Mouse (Mus musculus): ENCODE data around the gene Sytl2.

Gene Sytl2

GRCm38 (mm10) chr7:90355995-90356394 is 53.9 kb downstream of the Sytl2 start:
- in situ Hi-C loops (cut with MboI, MseI): loop anchor here in 1 of 2 experiments (10.0 kb wide), 1 partner anchor 51 kb away; the partner anchor contains the start of gene Sytl2

- in situ Hi-C loops (cut with MboI, MseI): no loop called here
Observed at GRCm38 (mm10) chr7:90362788-90363187, 60.7 kb downstream of the Sytl2 start.

- in situ Hi-C loops (cut with MboI, MseI): no loop called here
Observed at GRCm38 (mm10) chr7:90370071-90370851, 68.2 kb downstream of the Sytl2 start.

GRCm38 (mm10) chr7:90372804-90373203 is 70.8 kb downstream of the Sytl2 start:
- in situ Hi-C loops (cut with MboI, MseI): no loop called here

GRCm38 (mm10) chr7:90384411-90384810 is 82.4 kb downstream of the Sytl2 start:
- in situ Hi-C loops (cut with MboI, MseI): loop anchor here in 1 of 2 experiments (10.0 kb wide), 1 partner anchor 650 kb away; no protein-coding TSS in a partner anchor

DNA sequence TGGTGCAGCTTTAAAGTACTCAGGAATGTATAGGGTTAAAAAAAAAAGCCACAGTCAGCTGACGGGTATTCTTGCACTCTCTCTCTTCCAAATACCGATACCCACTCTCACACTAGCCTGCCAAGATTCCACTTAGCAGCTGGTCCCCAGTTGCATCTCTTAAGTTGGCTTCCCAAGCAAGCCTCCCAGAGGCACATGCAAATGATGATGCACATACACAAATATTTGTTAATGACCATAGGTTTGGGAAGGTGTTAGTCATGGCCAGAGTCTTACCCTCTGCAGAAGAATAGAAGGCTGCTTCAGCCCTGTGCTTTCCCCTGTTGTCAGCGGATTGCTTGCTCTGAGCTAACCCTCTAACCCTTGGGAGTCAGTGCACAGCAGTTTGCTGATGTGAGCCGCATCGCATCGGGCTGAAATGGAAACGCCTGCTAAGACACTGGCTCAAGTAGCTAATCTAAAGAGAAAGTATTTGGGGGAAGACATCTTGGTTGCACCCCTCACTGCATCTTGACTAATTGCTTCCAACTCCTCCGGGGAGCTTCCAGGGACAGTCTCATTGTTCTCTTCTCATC is 84.9 kb downstream of the Sytl2 start:
- in situ Hi-C loops (cut with MboI, MseI): loop anchor here in 1 of 2 experiments (10.0 kb wide), 1 partner anchor 648 kb away; no protein-coding TSS in a partner anchor

DNA sequence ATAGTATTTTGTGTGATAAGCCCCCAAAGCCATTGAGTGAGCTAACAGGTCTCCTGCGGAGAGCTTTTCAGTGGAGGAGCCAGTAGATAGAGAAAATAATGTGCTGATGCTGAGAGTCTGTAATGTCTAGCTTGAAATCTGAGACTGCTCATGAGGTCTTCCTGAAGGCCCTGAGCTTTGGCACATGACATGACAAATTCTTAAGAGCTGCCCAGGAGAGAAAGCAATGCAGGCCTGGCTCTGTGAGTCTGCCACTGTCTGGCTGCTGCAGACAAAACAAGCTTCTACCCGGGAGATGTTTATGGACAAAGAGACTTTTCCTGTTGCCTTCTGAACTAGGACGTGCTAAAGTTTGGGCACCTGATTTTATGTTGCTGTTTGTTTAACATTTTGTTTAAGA is 87.7 kb downstream of the Sytl2 start:
- in situ Hi-C loops (cut with MboI, MseI): loop anchor here in 1 of 2 experiments (10.0 kb wide), 1 partner anchor 645 kb away; no protein-coding TSS in a partner anchor

GRCm38 (mm10) chr7:90395073-90395472 is 93.0 kb downstream of the Sytl2 start:
- in situ Hi-C loops (cut with MboI, MseI): no loop called here

GRCm38 (mm10) chr7:90395928-90396327 is 93.9 kb downstream of the Sytl2 start:
- in situ Hi-C loops (cut with MboI, MseI): no loop called here

- in situ Hi-C loops (cut with MboI, MseI): loop anchor here in 1 of 2 experiments (5.0 kb wide), 1 partner anchor 128 kb away; no protein-coding TSS in a partner anchor
Observed at GRCm38 (mm10) chr7:90409934-90410333, 107.9 kb downstream of the Sytl2 start.

DNA sequence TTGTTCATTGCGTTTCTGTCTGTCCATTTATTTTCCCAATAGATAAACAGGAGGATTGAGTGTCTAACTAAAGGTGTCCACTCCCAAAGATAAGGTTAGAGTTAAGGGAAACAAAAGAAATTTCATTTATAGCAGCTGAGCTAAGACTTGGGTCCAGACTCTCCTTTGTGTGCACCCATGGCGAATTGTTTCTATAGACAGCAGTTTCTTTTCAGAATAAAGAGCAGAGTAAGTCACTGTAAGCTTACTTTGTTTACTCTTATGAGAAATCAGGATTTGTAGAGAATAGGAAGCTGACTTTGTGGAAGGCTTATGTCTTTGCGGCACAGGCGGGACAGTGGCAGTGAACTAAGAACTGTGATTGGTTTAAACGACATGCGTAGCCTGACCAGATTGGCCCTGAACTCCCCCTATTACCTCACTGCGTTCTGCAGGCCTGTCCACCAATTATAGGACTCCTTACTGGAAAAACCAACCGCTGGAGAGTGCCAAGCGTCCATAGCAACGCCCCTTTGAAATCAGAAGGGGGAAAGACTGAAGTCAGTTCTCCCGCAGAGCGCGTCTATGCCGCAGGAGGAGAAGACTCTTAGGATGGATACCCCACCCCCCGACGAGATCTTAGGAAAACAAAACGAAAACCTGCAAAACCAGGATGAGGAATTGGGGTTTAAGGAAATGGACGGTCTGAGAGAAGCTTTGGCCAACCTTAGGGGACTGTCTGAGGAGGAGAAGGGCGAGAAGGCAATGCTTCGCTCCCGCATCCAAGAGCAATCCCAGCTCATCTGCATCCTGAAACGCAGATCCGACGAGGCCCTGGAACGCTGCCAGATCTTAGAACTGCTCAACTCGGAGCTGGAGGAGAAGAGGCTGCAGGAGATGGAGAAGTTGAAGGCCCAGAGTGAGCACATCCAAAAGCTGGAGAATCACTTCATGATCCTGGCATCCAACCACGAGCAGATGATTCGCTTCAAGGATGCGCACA is 124.3 kb downstream of the Sytl2 start, which contains the start of gene Ccdc89:
TSS of gene Ccdc89 (plus strand) at position 558 of the 982 bp plus-strand sequence.
- in situ Hi-C loops (cut with MboI, MseI): no loop called here

DNA sequence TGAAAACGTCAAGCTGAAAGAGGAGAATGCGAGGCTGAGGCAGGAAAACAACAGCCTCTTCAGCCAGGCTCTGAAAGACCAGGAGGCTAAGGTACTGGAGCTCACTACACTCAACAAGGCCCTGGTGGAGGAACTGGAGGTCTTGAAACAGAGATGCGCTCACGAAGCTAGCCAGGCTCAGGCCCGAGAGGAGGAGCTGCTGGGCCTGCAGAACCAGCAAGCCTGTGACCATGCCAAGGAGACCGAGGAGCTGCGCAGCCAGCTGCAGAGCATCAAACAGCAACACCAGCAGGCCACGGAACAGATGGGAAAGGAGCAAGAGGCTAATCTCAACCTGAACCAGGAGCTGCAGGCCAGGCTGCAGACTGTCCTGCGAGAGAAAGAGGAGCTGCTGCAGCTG is 125.0 kb downstream of the Sytl2 start:
- in situ Hi-C loops (cut with MboI, MseI): no loop called here

DNA sequence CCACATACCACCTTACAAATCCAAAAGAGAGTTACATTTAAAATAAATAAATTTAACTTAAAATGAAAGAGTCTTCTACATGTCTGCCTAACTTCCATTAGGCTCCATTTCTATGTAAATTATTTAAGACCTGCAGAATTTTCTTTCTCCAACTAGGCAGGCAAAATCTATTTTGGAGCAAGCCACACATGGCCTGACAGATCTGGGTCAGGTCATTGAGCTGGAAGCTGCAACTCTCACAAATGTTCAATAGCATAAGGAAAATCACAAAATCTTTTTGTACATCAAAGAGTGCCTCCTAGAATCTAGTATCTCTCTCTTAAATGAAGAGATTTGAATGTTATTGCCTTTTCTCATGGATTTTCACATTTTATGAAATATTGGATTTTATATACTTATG is 130.2 kb downstream of the Sytl2 start:
- in situ Hi-C loops (cut with MboI, MseI): loop anchor here in 1 of 2 experiments (10.0 kb wide), 1 partner anchor 487 kb away; the partner anchor contains the start of gene Hikeshi

GRCm38 (mm10) chr7:90440044-90440443 is 138.0 kb downstream of the Sytl2 start:
- in situ Hi-C loops (cut with MboI, MseI): no loop called here

- in situ Hi-C loops (cut with MboI, MseI): no loop called here
Observed at GRCm38 (mm10) chr7:90442070-90442469, 140.0 kb downstream of the Sytl2 start.

- in situ Hi-C loops (cut with MboI, MseI): no loop called here
Observed at GRCm38 (mm10) chr7:90442518-90443080, 140.5 kb downstream of the Sytl2 start, which contains the start of gene Crebzf. Gene Crebzf (plus strand): TSS chr7:90442729.

GRCm38 (mm10) chr7:90443101-90444091 is 141.3 kb downstream of the Sytl2 start:
- in situ Hi-C loops (cut with MboI, MseI): no loop called here

- in situ Hi-C loops (cut with MboI, MseI): no loop called here
Observed at GRCm38 (mm10) chr7:90444206-90444605, 142.2 kb downstream of the Sytl2 start.

DNA sequence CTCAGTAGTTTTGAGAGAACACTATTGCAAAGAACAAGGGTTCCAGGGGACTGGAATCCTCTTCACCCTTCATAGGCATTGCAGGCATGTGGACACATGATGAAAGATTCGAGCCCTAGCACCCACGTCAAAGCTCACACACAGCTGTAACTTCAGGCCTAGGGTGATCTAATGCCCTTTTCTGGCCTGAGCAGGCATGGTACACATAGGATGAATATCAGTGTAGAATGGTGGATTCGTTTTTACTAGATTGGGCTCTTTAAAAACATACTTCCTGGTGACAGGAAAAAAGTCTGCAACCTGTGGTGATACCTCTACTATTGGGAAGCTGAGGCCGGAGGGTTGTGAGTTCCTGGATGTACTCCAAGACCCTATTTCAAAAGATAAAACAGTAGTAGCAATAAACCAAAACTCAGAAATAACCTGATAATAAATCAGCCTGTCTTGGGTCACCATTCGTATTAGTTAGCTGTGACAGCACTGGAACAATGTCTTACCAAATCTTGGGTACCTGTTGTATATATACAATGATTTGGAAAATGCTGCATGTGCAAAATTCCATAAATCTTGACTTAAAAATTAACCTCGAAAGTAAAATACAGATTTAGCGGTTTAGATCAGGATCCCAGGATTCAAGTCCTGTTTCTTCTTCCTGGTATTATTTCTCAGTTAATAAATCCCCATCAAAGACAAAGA is 154.2 kb downstream of the Sytl2 start:
- in situ Hi-C loops (cut with MboI, MseI): no loop called here
